Mouse (Mus musculus) lung, adult 2 months (tissue): ENCODE results near the gene Olfr575.

Experiments
- CTCF ChIP-seq: fragments of 200-500 bp; IDR thresholded peaks from 2 replicates; pipeline ENCODE4 v1.5.1; 2011; ENCODE audit warnings: mild to moderate bottlenecking, low read length, control low read depth; ENCODE audit not compliant: insufficient read depth
- POLR2A ChIP-seq: fragments of 200-500 bp; IDR thresholded peaks from 2 replicates; pipeline ENCODE4 v1.6.1; 2011; ENCODE audit warnings: low read depth, mild to moderate bottlenecking, control low read depth, low read length, borderline replicate concordance; ENCODE audit errors: extremely low read depth

DNA sequence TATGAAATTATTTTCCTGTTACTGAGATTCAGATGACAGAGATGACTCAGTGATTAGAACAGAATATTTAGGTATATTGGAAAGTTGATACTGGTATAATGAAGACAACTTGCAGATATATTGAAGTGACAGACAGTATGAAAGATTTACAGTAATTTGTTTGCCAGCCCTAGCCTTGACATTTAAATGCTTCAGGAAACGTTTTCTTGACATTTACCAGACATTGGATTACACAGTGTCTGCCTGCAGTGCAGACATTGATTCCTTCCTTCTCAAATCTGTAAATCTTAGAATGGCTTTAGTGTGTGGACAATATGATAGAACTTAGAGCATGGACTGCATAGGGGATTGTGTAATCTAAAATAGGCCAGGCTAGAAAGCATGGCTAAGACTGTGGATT lies 43.3 kb downstream of the Olfr575 start:
- TF ChIP-seq POLR2A: no peak
- TF ChIP-seq CTCF: no peak
